Mouse (Mus musculus) liver, postnatal 0 days (tissue): ENCODE measurements around the gene Golga7b. TPM values are rescaled to one million over a fixed set of nuclear protein-coding genes. Genes with fewer than 3 reads are reported as not detected.

Experiments
- ATAC-seq: fragments of 200-750 bp; cut with Nextera tagmentation; 2 replicates; pipeline ENCODE4 v1.8.0; 2017; ENCODE audit warnings: mild to moderate bottlenecking, moderate library complexity
- DNase-seq: peaks from one replicate; pipeline ENCODE4 v3.0.0-alpha.2; 2016
- H3K27ac ChIP-seq: fragments of 300-500 bp; sonication (generic); 2 replicates; pipeline ENCODE4 v1.5.1; 2014; ENCODE audit warnings: antibody characterized with exemption, moderate library complexity, mild to moderate bottlenecking, low read depth
- H3K27me3 ChIP-seq: fragments of 300-500 bp; sonication (generic); 2 replicates; pipeline ENCODE4 v1.6.1; 2014; ENCODE audit warnings: low read length, control low read depth, mixed read lengths; ENCODE audit not compliant: insufficient read depth
- H3K36me3 ChIP-seq: fragments of 300-500 bp; sonication (generic); replicated peaks from 2 replicates; pipeline ENCODE4 v1.6.1; 2014; ENCODE audit warnings: mild to moderate bottlenecking, control low read depth, low read length, moderate library complexity, mixed read lengths; ENCODE audit not compliant: insufficient read depth
- H3K4me1 ChIP-seq: fragments of 300-500 bp; sonication (generic); 2 replicates; pipeline ENCODE4 v1.6.1; 2014; ENCODE audit warnings: antibody characterized with exemption, mild to moderate bottlenecking, control low read depth; ENCODE audit not compliant: insufficient read depth
- H3K4me2 ChIP-seq: fragments of 300-500 bp; sonication (generic); 2 replicates; pipeline ENCODE4 v1.6.1; 2014; ENCODE audit warnings: low read depth, mild to moderate bottlenecking, low read length, moderate library complexity, mixed read lengths
- H3K4me3 ChIP-seq: fragments of 300-500 bp; sonication (generic); 2 replicates; pipeline ENCODE4 v1.5.1; 2014; ENCODE audit warnings: low read depth, low read length
- H3K9ac ChIP-seq: fragments of 300-500 bp; sonication (generic); replicated peaks from 2 replicates; pipeline ENCODE4 v1.6.1; 2014; ENCODE audit warnings: mild to moderate bottlenecking, moderate library complexity
- H3K9me3 ChIP-seq: fragments of 300-500 bp; sonication (generic); 2 replicates; pipeline ENCODE4 v1.6.1; 2016; ENCODE audit warnings: mild to moderate bottlenecking, control low read depth, low read length, mixed read lengths
- CTCF ChIP-seq: sonication (generic); IDR thresholded peaks from 2 replicates; pipeline ENCODE4 v1.5.1; 2016; ENCODE audit warnings: antibody characterized with exemption, low read depth
- EP300 ChIP-seq: IDR thresholded peaks from 2 replicates; pipeline ENCODE4 v1.6.1; 2016; ENCODE audit warnings: antibody characterized with exemption, low read depth, mild to moderate bottlenecking
- WGBS: fragments of 180-500 bp; shearing (Covaris S2); extraction: QIAGEN DNeasy Blood & Tissue Kit; methylation state at CpG from one replicate; pipeline ENCODE4 v1.1.7; 2014; ENCODE audit not compliant: insufficient replicate concordance; 5-methylcytosine and 5-hydroxymethylcytosine counted together
- microRNA-seq: library from miRNA; unstranded; fragments of <30 nt; microRNA quantifications from one replicate; pipeline ENCODE4, GENCODE M21; 2016
- polyA plus RNA-seq: library from polyadenylated mRNA; unstranded; fragments of >200 nt; fragmentation: Nextera tagmentation; extraction: Ambion mirVana; gene quantifications from 2 replicates; pipeline ENCODE4 v1.2.1, GENCODE M21; 2015

Golga7b gene
- polyA plus RNA-seq, 1 experiment from 2014 or later = not detected

DNA sequence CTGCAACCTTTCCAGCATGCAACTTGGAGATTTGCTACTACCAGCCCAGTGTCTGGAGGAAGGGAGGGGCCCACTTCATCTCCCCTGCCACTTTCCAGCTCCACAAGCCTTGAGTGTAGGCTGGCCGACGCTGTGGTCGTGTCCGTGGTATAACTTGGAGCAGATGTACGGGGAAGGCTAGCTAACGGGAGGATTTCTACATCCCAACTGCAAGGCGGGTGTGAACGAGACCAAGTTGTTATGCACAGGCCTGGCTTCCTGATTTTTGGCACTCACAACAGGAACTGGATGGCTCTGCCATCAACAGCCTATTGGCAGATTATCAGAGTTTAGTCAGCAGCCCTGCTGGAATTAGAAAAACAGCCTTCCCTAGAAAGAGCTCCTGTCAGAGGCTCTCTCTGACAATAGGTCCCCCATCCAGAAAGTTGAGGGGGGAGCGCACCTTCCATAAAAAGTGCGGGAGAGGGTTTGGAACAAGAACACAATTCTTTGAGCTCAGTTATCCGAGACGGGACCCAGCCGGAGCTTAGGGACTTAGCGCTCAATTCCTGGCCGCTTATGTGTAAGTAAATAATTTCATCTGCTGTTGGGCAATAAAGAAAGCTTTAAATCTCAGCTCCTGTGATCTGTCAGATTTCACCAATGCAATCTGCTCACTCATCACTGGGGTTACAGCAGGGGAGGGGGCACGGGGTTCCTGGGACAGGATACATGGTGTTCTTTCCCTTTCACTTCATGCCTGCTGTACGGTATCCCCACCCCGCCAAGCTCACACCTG lies 70.5 kb downstream of the Golga7b start:
- Histone ChIP-seq H3K36me3 (no peaks in the 10 kb centered on the region), H3K27ac (no peak overlapping the region), H3K9me3 (no peaks in the 10 kb centered on the region), H3K4me1 (no peaks in the 10 kb centered on the region), H3K27me3 (no peaks in the 10 kb centered on the region), H3K9ac (no peak overlapping the region), H3K4me2 (no peak overlapping the region), H3K4me3 (no peak overlapping the region)
- ATAC-seq (no peak), DNase-seq (no peak)
- 51% methylated on average over 18 of the region's 18 CpGs for WGBS
- TF ChIP-seq CTCF (no peak), EP300 (no peak)

Small RNAs within 50 kb of the gene (microRNA-seq; reads per million reads assigned to microRNA genes)
- gene Gm26339 = not detected
- gene Mir3085 = not detected

Other genes starting within 250 kb of the Golga7b start
- 0.22 and 1.1 TPM in 2 replicates for gene Ankrd2, start 211.6 kb upstream of the Golga7b start, polyA plus RNA-seq
- gene Hoga1, start 202.0 kb upstream of the Golga7b start, polyA plus RNA-seq = 183 and 190 TPM in 2 replicates
- 0.18 and 0.40 TPM in 2 replicates for gene 4933411K16Rik, start 195.3 kb upstream of the Golga7b start, polyA plus RNA-seq
- 0.54 and 0.63 TPM in 2 replicates for gene Morn4, start 161.2 kb upstream of the Golga7b start, polyA plus RNA-seq
- 16.1 and 18.3 TPM in 2 replicates for gene Pi4k2a, start 157.1 kb upstream of the Golga7b start, polyA plus RNA-seq
- gene Avpi1, start 118.5 kb upstream of the Golga7b start, polyA plus RNA-seq = 50.0 and 58.5 TPM in 2 replicates
- 4.7 and 6.6 TPM in 2 replicates for gene Marveld1, start 100.2 kb upstream of the Golga7b start, polyA plus RNA-seq
- 8.0 and 8.5 TPM in 2 replicates for gene Zfyve27, start 83.6 kb upstream of the Golga7b start, polyA plus RNA-seq
- not detected in 2 replicates for gene Sfrp5, start 45.3 kb upstream of the Golga7b start, polyA plus RNA-seq
- 0.11 and 0.21 TPM in 2 replicates for gene Crtac1, start 184.2 kb downstream of the Golga7b start, polyA plus RNA-seq